Mouse (Mus musculus) stomach, postnatal 0 days (tissue): ENCODE data around the gene Pck1.

ENCODE experiments used
- CTCF ChIP-seq: IDR thresholded peaks from 2 replicates; pipeline ENCODE4 v1.5.1; 2016; ENCODE audit warnings: antibody characterized with exemption, low read depth, mild to moderate bottlenecking, moderate library complexity
- EP300 ChIP-seq: optimal IDR thresholded peaks from 2 replicates; pipeline ENCODE3; 2016; ENCODE audit warnings: antibody characterized with exemption

DNA sequence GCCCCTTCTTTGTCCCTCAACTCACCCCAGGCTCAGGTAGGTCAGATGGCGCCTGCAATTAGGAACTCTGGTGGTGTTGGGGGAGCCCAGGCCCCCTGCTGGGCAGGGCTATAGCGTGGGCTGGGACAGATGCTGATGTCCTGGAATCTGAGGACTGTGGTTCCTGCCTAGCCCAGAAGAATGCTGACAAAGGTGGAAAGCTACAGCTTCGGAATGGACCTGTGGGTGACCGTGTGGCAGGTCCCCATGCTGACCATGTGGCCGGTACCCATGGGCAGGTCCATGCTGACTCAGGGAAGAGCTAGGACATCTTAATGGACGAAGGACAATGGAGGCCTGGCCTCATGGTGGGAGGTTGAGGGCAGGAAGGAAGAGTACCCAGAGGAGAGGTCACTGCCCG lies 29.9 kb downstream of the Pck1 start:
- no peak for TF ChIP-seq CTCF
- no peak for TF ChIP-seq EP300
